Mouse (Mus musculus) megakaryocyte, embryonic 14.5 days (primary cell): ENCODE measurements around the gene Slc35b2.

Experiments
- FLI1 ChIP-seq: IDR thresholded peaks from 2 replicates; pipeline ENCODE4 v1.6.1; 2012; ENCODE audit warnings: low read length, inconsistent platforms, mixed read lengths
- GATA1 ChIP-seq: IDR thresholded peaks from 3 replicates; pipeline ENCODE4 v1.6.1; 2012; ENCODE audit warnings: mixed read lengths, low read length, inconsistent platforms, borderline replicate concordance

- TF ChIP-seq FLI1 (no peak), GATA1 (no peak)
These were observed 26.2 kb downstream of the Slc35b2 start for GRCm38 (mm10) chr17:45589844-45590243.
